Mouse (Mus musculus): ENCODE data around the gene Prox1. TPM values are rescaled to one million over a fixed set of nuclear protein-coding genes. Genes with fewer than 3 reads are reported as not detected.
A peak's percentile ranks its signal among the peaks of the same experiment; 100 is the strongest.

The Prox1 gene
- total RNA-seq, 1 experiment from 2014 or later = 34.5 TPM

DNA sequence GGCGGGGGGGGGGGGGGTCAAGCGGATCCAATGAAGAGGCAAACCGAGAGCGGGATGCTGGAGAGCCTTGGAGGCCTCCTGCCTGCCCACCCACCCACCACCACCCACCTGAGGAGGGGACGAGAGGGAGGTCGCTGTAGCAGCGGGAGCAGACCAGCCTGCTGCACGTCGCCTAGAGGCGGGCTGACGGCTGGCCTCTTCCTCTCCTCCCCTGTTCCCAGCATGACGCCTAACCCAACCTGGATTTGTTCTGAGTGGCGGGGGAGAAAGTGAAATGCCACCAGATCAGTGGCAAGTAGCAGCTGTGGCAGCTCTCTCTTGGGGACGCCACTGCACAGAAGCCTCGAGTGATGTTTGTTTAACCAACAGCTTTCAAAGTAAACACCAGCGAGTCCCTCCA, 3.1 kb upstream of the Prox1 start:
- DNase-seq = no peak

DNA sequence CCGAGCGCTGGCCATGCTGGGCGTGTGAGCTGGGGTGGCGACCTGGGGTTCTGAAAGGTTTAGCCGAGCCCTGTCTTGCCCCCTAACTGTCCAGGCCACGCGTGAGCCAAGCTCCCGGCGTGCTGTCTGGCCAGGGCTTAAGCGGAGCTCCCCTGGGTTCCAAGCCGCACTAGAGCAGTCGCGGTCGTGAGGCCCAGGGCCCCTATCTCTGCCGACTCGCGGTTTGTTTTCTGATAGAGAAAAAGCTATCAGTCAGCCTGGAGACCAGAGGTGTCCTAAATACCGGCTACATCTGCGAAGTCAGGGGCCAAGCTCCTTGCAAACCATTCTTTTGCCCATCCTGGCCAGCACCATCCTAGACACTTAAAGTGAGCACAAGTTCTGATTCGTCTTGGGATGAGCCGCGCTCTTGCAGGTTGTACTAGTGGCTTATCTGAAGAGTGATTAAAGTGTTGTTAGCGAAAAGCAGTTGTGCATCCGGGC, 2.5 kb upstream of the Prox1 start:
- no peak for DNase-seq

DNA sequence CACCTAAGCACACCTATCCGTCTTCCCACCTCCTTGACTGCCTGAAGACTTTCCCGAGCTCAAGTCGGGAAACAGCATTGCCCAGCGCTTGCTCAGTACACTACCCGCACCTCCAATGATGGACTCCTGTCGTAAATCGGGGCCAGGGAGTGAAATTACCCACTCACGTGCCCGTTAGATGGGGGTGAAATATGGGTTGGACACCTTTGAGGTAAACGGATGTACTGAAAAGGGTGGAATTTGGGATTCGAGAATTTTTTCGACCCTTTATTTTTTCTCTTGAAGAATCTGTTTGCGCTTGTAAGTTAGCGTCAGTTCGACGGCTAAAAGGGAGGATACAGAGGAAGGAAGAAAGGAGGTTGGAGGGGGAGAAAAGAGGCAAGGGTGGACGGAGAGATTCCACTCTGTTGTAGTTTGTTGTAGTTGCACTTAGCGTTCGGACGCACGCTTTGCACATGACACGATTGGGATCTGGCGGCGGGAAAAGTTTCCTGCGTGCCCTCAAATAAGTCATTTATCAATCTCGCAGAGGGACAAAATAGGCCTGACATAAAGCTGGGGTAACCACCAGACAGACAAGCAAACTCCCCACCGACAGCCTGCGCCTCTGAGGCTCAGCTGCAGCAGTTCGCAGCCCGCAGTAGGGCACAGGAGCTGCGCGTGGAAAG, 1.9 kb upstream of the Prox1 start:
- no peak for DNase-seq

DNA sequence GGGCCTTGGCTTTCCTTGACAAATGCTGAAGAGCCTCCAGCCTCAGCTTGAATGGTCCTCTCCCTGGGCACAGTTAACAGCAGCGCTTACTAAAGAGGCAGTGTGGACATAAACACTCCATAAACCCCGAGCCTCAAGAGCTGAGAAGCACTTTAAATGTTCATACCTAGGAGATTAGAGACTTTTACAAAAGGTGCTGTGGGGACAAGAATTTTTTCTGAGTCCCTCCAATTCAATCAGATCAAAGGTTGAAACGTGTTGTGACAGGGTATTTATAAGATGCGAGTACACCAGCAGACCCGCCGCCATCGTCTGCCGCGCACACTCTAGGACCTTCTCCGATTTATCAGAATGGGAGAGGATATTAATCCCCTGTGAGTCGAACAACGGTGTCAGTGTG, 1.2 kb upstream of the Prox1 start:
- no peak for DNase-seq

DNA sequence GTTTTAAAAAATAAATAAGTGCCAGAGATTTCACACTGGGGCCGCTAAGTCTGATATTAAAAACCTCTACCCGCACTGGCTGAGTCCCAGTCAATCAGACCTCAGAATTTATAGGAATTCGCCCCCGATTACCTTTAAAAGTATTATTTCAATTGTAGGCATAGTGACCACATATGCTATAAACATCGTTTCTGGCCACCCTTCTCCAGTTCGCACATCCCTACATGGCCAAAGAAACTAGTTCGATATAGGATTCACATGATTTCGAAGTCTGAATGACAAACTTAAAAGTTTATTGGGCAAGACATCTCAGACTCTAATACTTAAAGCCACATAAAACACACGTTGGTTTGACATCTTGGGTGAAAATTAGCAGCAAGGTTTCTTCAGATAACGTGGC, 827 bp upstream of the Prox1 start:
- DNase-seq = no peak

DNA sequence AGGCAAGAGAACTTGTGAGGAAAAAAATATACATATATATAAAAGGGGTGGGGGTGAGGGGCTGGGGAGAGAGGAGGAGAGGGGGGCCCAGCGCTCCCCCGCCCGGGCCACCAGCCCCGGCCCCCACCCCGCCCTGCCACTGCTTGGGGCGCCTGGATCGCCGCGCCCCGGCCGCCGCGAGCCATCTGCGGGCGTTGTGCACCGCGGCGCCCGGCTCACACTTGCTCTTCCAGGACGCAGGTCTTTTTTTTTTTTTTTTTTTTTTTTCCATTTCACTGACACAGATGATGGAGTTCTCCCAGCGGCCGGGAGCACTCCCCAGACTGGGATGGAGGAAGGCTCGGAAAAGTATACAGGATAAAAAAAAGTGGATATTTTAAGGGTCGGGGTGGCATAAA, 304 bp upstream of the Prox1 start:
- DNase-seq = peak; percentile 28

DNA sequence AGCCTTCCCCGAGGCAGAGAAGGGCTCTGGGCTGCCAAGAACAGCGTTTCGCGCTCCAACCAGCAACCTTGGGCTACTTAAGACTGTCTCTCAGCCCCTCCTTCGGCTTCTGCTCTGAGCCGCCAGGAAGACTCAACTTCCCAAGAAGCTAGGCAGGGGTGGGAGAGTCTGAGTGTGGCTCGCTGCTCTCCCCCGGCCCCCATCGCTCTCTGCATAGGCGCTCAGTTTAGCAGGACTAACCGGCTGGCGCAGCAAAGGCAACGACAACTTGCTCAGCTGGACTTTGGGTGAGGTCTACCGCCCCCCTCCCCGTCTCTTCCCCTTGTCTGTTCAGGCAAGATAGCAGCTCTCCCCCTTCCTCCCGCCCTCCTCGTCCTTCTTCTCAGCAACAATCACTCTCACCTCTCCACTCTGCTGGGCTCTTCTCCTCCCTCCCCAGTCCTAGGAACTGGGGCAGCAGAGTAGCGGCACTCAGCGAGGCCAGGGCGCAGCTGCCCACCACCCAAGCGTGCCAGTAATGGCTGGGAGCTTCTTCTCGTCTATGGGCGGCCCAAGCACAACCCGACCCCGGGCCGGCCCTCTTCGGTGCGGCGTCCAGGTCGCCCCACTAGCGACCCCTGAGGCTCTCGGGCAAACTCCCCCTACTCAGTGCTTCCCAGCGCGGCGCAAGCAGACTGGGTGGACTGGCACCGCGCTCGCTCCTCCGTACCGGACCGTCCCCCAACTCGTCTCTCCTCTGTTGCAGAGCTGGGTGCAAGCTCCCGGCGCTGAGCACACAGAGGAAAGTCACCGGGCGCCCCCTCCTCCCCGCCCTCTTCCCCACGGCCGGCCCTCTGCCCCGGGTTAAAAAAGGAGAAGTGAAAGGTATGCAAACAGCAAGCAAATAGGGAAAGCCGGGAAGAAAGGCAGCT, 1.5 kb downstream of the Prox1 start:
- peak; percentile 65 for DNase-seq

DNA sequence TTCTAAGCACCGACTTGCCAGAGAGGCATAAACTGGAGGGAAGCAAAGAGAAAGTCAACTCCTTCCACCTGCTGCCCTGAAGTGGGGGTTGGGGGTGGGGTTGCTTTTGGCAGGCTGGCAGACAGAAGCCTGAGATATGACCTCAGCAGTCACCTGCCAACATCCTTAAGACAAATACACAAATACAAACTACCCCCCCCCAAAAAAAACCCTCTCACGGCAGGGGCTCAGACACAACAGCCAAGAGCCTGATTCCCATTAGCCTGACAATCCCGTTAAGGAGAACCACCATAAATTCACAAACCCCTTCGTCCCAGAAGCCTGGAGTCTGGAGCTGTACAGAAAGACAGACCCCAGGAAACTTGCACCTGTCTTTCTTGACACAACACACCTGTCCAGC, 2.4 kb downstream of the Prox1 start:
- peak; percentile 32 for DNase-seq

DNA sequence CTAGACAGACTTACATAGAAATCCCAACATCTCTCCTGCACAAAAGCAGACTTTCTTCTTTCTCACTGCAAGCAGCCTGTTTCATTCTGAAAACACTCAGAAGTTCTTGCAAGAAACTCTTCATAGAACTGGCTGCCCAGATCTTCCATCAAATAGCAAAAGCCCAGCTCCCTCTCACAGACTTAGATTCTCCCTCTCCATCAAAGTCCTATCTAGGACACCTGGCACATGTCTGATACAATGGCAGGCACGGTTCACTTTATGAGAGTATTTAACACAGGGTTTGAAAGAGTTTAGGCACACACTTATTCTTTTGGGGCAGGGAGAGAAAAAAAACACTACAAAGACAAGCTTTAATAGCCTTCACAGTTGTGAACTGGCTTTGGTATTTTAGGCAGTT, 2.9 kb downstream of the Prox1 start:
- DNase-seq = no peak

DNA sequence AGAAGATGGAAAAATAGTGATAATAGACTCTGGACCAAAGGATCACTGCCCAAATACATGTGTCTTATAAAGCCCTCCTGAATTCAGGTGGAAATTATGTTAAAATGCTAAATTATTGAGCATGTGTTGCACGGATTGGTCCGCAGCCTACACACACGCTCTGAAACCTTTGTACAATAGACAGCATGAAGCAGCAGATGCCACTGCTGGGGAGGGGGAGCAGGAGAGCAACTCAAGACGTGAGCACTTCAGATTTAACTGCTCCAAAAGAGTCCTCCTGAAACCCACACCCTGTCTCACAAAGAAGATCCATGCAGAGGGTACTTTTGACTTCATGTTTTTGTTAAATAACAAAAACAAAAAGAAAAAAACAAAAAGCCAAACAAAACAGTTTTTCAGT, 5.0 kb downstream of the Prox1 start:
- no peak for DNase-seq

DNA sequence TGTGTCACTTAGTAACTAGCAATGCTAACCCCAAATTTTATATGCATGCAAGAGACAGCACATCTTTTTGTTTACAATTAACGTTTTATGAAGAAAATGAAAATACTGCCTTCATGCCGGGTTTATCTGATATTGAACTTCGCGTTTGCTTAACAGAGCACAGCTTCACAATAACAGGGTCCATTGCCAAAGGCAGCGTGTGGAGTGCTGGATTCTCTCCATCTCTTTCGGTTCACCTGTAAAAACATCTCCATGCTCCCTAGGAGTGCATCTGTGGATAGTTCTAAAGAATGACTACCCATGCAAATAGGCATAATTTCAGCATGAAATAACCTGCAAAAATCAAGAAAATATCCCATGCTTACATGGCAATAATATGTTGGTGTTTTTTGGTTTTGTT, 7.0 kb downstream of the Prox1 start:
- DNase-seq = no peak

DNA sequence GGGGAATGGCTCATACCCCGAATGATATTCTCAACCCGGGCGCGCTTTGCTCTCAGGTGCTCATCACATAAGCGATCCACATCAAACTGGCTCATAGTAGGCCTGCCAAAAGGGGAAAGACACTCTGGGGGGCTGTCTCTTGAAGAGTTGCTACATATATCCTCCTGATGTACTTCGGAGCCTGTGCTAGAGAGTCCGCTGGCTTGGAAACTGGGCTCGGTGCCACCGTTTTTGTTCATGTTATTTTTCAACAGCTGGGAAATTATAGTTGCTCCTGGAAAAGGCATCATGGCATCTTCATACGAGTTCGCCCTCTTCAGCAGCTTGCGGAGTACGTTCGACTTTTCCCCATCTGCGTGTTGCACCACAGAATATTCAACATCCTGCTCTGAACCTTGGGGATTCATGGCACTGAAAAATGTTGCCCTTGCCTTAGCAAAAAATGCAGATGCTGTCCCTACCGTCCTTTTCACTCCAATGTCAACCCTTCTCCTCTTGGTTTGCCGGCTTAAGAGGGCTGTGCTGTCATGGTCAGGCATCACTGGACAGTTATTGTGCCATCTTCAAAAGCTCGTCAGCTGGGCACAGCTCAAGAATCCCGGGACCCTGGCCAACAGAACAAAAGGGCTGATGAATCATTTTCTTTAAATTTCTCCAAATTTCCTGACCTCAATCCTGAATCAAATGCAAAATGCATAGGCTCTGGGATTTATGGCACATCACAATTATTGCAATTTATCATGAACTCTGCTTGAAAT, 8.6 kb downstream of the Prox1 start:
- peak; percentile 69 for DNase-seq

DNA sequence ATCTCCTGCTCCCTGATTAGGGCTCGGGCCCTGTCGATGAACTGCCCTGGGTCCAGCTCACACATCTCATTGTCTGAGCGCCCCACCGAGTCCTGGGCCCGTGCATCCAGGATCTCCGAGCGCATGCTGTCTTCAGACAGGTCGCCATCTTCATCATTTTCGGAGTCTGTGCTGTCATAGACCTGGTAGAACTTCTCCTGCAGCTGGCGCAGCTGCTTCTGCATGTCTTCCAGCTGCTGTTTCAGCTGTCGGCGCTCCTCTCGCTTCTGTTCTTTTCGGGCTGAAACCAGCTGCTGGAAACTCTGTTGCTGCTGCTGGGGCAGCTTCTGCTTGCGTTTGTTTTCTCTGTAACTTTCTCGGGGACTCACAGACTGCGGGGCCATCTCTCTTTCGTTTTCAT, 9.2 kb downstream of the Prox1 start:
- no peak for DNase-seq

DNA sequence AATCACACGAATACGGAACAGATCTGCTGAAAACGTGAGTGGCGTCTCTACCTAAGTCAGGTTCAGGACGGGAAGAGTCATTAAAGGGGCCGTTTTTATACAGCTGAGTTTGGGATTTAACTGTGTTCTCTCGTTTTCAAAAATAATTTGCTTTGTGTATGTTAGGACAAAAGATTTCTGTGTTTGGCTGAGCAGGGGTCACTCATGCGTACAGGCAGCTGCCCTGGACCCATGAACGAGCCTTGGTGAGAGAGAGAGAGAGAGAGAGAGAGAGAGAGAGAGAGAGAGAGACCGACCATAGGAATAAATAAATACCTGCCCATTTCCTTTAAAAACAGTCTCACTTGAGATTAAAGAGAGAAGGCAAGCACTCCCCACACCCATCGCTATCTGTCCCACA, 11.1 kb downstream of the Prox1 start:
- no peak for DNase-seq

DNA sequence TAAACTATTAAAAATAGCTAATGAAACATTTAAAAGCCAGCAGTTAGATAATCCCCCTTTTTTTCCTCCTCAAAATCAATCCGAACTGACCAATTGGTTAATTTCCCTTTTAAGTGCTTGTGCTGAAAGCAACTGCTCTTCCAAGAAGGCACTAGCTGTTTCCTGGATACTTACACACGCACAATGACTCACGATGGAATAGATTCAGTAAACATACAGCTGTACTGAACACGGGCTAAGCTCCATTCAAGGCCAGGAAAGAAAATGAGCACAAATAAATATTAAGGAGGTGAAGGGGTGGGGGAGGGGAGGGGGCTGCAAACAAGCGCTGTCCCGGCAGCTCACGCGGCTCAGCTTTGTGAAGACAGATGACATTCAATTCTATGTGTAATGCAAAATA, 14.8 kb downstream of the Prox1 start:
- DNase-seq = no peak

DNA sequence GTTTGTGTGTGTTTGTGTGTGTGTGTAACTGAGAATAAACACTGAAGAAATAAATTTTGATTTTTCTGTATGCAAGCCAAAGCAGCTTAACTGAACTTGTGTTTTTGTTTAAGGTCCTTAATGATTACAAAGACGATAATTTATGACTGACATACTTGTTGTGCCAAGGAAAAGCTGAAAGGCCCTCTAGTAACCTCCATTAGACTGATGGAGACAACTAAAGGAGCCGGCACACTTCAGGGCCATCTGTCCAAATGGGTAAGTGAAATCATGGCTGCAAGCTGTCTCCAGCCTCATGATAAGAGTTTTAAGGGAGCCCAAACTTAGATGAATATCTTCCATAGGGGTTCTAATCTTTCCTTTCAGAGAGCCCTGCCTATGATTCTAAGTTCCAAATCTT, 15.5 kb downstream of the Prox1 start:
- peak; percentile 30 for DNase-seq

DNA sequence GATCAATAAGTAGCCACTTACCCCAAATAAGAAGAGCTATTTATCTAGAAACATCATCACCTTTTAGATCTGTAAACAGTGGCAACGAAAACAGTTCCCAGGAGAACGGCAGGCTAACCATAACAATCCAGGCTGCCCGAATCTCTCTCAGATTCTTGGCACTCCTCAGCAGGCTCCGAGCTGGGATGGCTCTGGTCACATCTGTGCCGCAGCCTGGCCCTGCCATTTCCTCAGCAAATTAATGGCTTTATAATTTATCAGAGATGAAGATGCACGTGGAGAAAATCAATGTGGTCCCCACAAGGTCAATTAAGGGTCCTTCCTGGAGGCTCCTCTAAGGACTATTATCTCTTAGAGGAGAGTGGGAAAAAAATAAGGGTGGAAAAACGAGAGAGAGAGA, 16.2 kb downstream of the Prox1 start:
- no peak for DNase-seq

DNA sequence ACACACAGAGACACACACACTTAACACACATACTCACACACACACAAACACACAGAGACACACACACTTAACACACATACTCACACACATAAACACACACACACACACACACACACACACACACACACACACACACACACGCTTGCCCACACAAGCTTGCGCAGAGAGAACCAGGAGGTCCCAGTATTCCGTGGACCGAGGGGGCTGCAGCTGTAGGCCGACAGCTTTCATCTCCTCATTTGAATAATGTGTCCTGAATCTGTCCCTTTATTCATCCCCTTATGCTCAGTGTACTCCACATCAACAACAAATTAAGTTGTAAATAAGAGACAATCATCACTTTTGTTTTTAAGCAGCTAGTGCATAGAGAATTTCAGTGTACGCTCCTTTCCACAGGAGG, 17.9 kb downstream of the Prox1 start:
- no peak for DNase-seq

DNA sequence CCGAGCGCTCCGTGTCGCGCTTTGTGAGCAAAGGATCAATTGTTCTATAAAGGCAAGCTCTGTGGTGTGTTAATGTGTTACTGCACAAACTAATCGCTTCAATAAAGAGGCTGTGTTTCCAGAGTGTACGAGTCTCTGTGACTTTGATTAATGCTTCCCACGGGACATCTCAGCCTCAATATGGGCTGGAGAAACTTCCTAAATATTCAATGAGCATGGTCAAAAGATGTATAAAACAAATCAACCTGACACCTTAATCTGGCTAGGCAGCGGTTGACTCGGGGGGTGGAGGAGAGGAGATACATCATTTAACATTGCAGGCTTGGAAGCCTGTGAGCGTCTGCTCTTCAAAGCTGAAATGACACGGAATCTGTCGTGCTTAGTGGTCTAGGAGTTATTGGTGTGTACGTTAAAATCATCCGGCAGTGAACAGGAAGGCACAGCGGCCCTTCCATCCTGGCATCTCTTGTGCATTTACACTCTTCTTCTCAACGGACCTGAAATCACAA, 21.2 kb downstream of the Prox1 start:
- no peak for DNase-seq

DNA sequence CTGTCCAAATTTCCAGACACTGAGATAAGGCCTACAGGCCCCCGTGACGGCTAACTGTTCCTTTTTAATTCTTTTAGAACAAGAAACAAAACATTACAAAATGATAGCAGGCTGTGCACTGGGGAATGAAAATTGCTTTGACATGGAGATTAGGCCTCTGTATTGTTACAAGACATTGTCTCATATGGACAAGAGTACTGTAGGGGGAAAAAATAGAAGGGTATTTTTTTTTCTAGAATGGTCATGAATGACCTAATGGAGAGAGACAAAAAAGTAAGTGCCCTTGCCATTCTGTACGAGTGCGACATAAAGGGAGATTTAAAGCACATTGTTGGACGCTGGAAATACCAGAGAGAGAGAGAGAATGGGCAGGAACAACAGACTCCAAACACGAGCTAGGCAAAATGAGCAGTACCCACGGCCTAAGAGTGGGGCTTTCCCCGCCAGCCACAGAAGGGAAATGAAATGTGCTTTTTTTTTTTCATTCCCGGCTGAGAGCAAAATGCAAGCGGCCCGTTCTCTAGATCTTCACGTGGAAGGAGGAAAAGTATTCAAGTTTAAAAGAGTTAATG, 21.8 kb downstream of the Prox1 start:
- DNase-seq = no peak

DNA sequence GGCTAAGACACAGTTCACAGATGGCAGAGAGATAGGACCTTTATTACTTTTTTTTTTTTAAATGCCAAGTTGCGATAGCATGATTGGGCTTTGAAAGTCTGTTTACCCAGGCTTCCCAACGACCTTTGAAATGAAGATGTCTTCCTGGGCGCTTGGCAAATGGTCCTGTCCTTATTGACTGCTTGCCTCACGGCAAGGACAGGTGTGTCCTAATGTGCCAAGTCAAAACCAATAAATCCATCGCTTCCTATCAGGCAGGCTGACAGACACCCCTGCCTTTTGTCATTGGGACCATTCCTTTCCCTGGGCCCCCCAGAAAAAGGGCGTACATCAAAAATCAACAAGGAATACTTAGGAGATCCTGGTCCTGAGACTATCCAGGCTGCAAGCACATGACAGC, 22.7 kb downstream of the Prox1 start:
- no peak for DNase-seq

DNA sequence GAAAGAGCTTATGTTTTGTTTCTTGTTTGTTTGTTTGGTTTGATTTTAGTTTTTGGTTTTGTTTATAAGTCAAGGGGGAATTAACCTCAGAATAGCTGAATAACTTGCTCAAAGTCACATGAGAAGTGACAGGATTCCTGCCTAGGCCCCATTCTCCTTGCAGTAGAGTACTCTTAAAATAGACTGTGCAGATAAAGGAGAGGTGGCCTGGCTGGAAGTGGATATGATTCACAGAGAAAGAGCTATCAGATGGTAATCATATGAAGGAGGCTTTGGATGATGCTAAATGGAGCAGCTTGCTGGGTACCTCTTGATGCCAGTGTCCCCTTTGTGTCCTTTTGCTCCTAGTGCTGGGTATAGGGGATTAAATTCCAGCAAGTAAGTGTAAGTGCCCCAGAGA, 26.1 kb downstream of the Prox1 start:
- no peak for DNase-seq

DNA sequence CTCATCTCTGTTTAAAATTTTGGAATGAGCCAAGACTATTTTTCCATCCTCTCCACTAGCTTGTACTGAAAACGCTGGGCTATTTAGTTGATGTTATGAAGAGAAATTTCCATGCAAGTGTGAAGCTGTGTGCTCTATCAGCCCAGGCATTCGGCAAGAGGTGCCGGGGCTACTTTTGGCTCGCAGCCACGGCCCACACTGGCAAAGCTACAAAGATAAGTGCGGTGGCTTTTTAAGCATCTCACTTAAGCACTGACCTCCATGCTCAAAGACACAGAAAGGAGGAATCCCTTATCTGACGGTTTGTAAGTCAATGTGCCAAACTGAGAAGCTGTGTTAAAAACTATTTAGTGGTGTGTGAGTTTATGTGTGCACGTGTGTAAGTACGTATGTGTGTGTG, 26.9 kb downstream of the Prox1 start:
- DNase-seq = no peak

Data from adrenal gland, postnatal 14 days (tissue).